Mouse (Mus musculus) embryonic facial prominence, embryonic 11.5 days (tissue): ENCODE data around the gene Coq9. TPM values are rescaled to one million over a fixed set of nuclear protein-coding genes. Genes with fewer than 3 reads are reported as not detected.

ENCODE experiments used
- ATAC-seq: fragments of 200-750 bp; cut with Nextera tagmentation; replicated peaks from 2 replicates; pipeline ENCODE4 v1.8.0; 2017; ENCODE audit warnings: low read depth; ENCODE audit not compliant: insufficient number of reproducible peaks, low FRiP score, low TSS enrichment
- DNase-seq: peaks from one replicate; pipeline ENCODE4 v3.0.0-alpha.2; 2015; ENCODE audit warnings: low spot score
- H3K27ac ChIP-seq: fragments of 300-500 bp; sonication (generic); replicated peaks from 2 replicates; pipeline ENCODE4 v1.5.1; 2014; ENCODE audit warnings: mild to moderate bottlenecking, low read depth, low read length, control low read depth
- H3K27me3 ChIP-seq: fragments of 300-500 bp; sonication (generic); 2 replicates; pipeline ENCODE4 v1.6.1; 2014; ENCODE audit warnings: mild to moderate bottlenecking, low read length, moderate library complexity, mixed read lengths; ENCODE audit not compliant: control insufficient read depth, insufficient read depth
- H3K36me3 ChIP-seq: fragments of 300-500 bp; sonication (generic); replicated peaks from 2 replicates; pipeline ENCODE4 v1.6.1; 2014; ENCODE audit warnings: low read depth, mild to moderate bottlenecking, low read length, moderate library complexity, mixed read lengths; ENCODE audit not compliant: control insufficient read depth, insufficient read depth
- H3K4me1 ChIP-seq: fragments of 300-500 bp; sonication (generic); 2 replicates; pipeline ENCODE4 v1.6.1; 2014; ENCODE audit warnings: low read length, mixed read lengths; ENCODE audit not compliant: control insufficient read depth, insufficient read depth
- H3K4me2 ChIP-seq: fragments of 300-500 bp; sonication (generic); 2 replicates; pipeline ENCODE4 v1.6.1; 2014; ENCODE audit warnings: low read depth, mild to moderate bottlenecking, control low read depth, low read length, moderate library complexity
- H3K4me3 ChIP-seq: fragments of 300-500 bp; sonication (generic); 2 replicates; pipeline ENCODE4 v1.5.1; 2014; ENCODE audit warnings: low read depth, low read length, control low read depth
- H3K9ac ChIP-seq: fragments of 300-500 bp; sonication (generic); replicated peaks from 2 replicates; pipeline ENCODE4 v1.6.1; 2014; ENCODE audit warnings: mild to moderate bottlenecking, control low read depth, low read length
- H3K9me3 ChIP-seq: fragments of 300-500 bp; sonication (generic); replicated peaks from 2 replicates; pipeline ENCODE4 v1.6.1; 2016; ENCODE audit warnings: mild to moderate bottlenecking, low read length, inconsistent platforms, mixed read lengths; ENCODE audit not compliant: control insufficient read depth
- WGBS: fragments of 180-500 bp; shearing (Covaris S2); extraction: QIAGEN DNeasy Blood & Tissue Kit; methylation state at CpG from one replicate; pipeline ENCODE4 v1.1.7; 2014; 5-methylcytosine and 5-hydroxymethylcytosine counted together
- polyA plus RNA-seq: library from polyadenylated mRNA; unstranded; fragments of >200 nt; fragmentation: Nextera tagmentation; extraction: Ambion mirVana; gene quantifications from 2 replicates; pipeline ENCODE4 v1.2.1, GENCODE M21; 2014

Coq9 gene
- polyA plus RNA-seq, 1 experiment from 2014 or later: 51.9 TPM

GRCm38 (mm10) chr8:94812645-94813098 lies 25.4 kb upstream of the Coq9 start:
- no peak overlapping the region for H3K4me3 ChIP-seq

GRCm38 (mm10) chr8:94814556-94814955 lies 23.6 kb upstream of the Coq9 start:
- peak; percentile 57 for DNase-seq
- no peak overlapping the region for H3K27ac ChIP-seq
- no peak for ATAC-seq

More at GRCm38 (mm10) chr8:94812645-94813098, 25.4 kb upstream of the Coq9 start:
- no peaks in the 10 kb centered on the region for H3K27me3 ChIP-seq
- DNase-seq (peak; percentile 92), ATAC-seq (peak; percentile 67)
- H3K36me3 ChIP-seq: no peaks in the 10 kb centered on the region
- no peak overlapping the region for H3K27ac ChIP-seq
- H3K4me1 ChIP-seq: no peaks in the 10 kb centered on the region
- peak overlapping the region; percentile 7; the same call in 1 of the 2 replicates for H3K4me2 ChIP-seq
- WGBS: 31% methylated on average over 6 of the region's 6 CpGs
- H3K9me3 ChIP-seq: no peaks in the 10 kb centered on the region
- peak overlapping the region; percentile 39; the same call in 1 of the 2 replicates for H3K9ac ChIP-seq

GRCm38 (mm10) chr8:94817933-94818332 lies 20.2 kb upstream of the Coq9 start:
- H3K4me2 ChIP-seq: no peak overlapping the region
- H3K27ac ChIP-seq: no peak overlapping the region
- DNase-seq: no peak
- no peak for ATAC-seq
- no peak overlapping the region for H3K4me3 ChIP-seq
- H3K36me3 ChIP-seq: no peaks in the 10 kb centered on the region
- H3K9ac ChIP-seq: no peak overlapping the region
- H3K9me3 ChIP-seq: no peaks in the 10 kb centered on the region
- H3K27me3 ChIP-seq: no peaks in the 10 kb centered on the region
- no peaks in the 10 kb centered on the region for H3K4me1 ChIP-seq
- WGBS: 89% methylated on average over 11 of the region's 11 CpGs

More at GRCm38 (mm10) chr8:94814556-94814955, 23.6 kb upstream of the Coq9 start:
- H3K27me3 ChIP-seq: no peaks in the 10 kb centered on the region
- no peak overlapping the region for H3K4me2 ChIP-seq
- H3K4me3 ChIP-seq: no peak overlapping the region
- no peaks in the 10 kb centered on the region for H3K36me3 ChIP-seq
- WGBS: 0% methylated on average over 1 of the region's 1 CpGs
- no peak overlapping the region for H3K9ac ChIP-seq
- no peaks in the 10 kb centered on the region for H3K4me1 ChIP-seq
- no peaks in the 10 kb centered on the region for H3K9me3 ChIP-seq

- H3K9me3 ChIP-seq: no peaks in the 10 kb centered on the region
- ATAC-seq: no peak
- no peak overlapping the region for H3K4me2 ChIP-seq
- no peak overlapping the region for H3K9ac ChIP-seq
- H3K4me3 ChIP-seq: no peak overlapping the region
- DNase-seq: no peak
- H3K36me3 ChIP-seq: no peaks in the 10 kb centered on the region; the same call in 1 of the 2 replicates
- no peaks in the 10 kb centered on the region for H3K4me1 ChIP-seq
- WGBS: 83% methylated on average over 6 of the region's 6 CpGs
- H3K27me3 ChIP-seq: no peaks in the 10 kb centered on the region
- no peak overlapping the region for H3K27ac ChIP-seq
These were observed 18.4 kb upstream of the Coq9 start for GRCm38 (mm10) chr8:94819671-94820179.

- H3K4me3 ChIP-seq: no peak overlapping the region
- no peak overlapping the region for H3K4me2 ChIP-seq
- no peaks in the 10 kb centered on the region; the same call in 1 of the 2 replicates for H3K36me3 ChIP-seq
- no peak overlapping the region for H3K27ac ChIP-seq
- H3K27me3 ChIP-seq: no peaks in the 10 kb centered on the region
- DNase-seq (no peak), ATAC-seq (no peak)
- no peak overlapping the region for H3K9ac ChIP-seq
- H3K4me1 ChIP-seq: no peaks in the 10 kb centered on the region
- H3K9me3 ChIP-seq: no peaks in the 10 kb centered on the region
- 82% methylated on average over 7 of the region's 7 CpGs for WGBS
These were observed 17.6 kb upstream of the Coq9 start for GRCm38 (mm10) chr8:94820553-94820952.

- ATAC-seq: no peak
- Histone ChIP-seq H3K27ac (no peak overlapping the region), H3K4me2 (no peak overlapping the region), H3K4me1 (no peaks in the 10 kb centered on the region), H3K4me3 (no peak overlapping the region), H3K9ac (no peak overlapping the region), H3K27me3 (no peaks in the 10 kb centered on the region), H3K9me3 (no peaks in the 10 kb centered on the region), H3K36me3 (no peaks in the 10 kb centered on the region; the same call in 1 of the 2 replicates)
- DNase-seq: no peak
- 93% methylated on average over 2 of the region's 2 CpGs for WGBS
These were observed 16.7 kb upstream of the Coq9 start for GRCm38 (mm10) chr8:94821381-94821780.

- DNase-seq (peak; percentile 73), ATAC-seq (peak; percentile 35; the same call in 1 of the 2 replicates)
- Histone ChIP-seq H3K36me3 (no peaks in the 10 kb centered on the region; the same call in 1 of the 2 replicates), H3K4me1 (no peaks in the 10 kb centered on the region), H3K4me2 (no peak overlapping the region), H3K4me3 (no peak overlapping the region), H3K9ac (no peak overlapping the region), H3K9me3 (no peaks in the 10 kb centered on the region), H3K27me3 (no peaks in the 10 kb centered on the region), H3K27ac (no peak overlapping the region)
- WGBS: 79% methylated on average over 23 of the region's 23 CpGs
These were observed 15.2 kb upstream of the Coq9 start for GRCm38 (mm10) chr8:94822637-94823560.

GRCm38 (mm10) chr8:94825170-94825569 lies 13.0 kb upstream of the Coq9 start:
- no peak for ATAC-seq
- no peak overlapping the region for H3K9ac ChIP-seq
- H3K27me3 ChIP-seq: no peaks in the 10 kb centered on the region
- DNase-seq: no peak
- 84% methylated on average over 6 of the region's 6 CpGs for WGBS
- no peak overlapping the region for H3K4me2 ChIP-seq
- H3K4me3 ChIP-seq: no peak overlapping the region
- H3K4me1 ChIP-seq: no peaks in the 10 kb centered on the region
- H3K9me3 ChIP-seq: no peaks in the 10 kb centered on the region
- peaks cover 2% of the 10 kb centered on the region; the same call in 1 of the 2 replicates for H3K36me3 ChIP-seq
- H3K27ac ChIP-seq: no peak overlapping the region
